Mouse (Mus musculus) MEL (cell line): Measurements from ENCODE around the gene Slc5a5. TPM values are rescaled to one million over a fixed set of nuclear protein-coding genes. Genes with fewer than 3 reads are reported as not detected.

ENCODE experiments used
- DNase-seq: peaks from one replicate; pipeline ENCODE4 v3.0.0; 2011; ENCODE audit warnings: low read depth, low spot score
- H3K27ac ChIP-seq: 2 replicates; pipeline ENCODE4 v1.5.1; 2012; ENCODE audit warnings: low read depth, mild to moderate bottlenecking, control low read depth, low read length, moderate library complexity; ENCODE audit not compliant: control insufficient read depth
- H3K27me3 ChIP-seq, 2 experiments: fragments of 150-350 bp in 1 of 2; sonication (generic) in 1 of 2; 2 replicates each; pipeline ENCODE4 v1.6.1; 2012; ENCODE audit warnings: low read length in 2 of 2, mild to moderate bottlenecking in 2 of 2, improper control_type of control experiment in 1 of 2, moderate library complexity in 1 of 2; ENCODE audit not compliant: insufficient read depth in 2 of 2, control insufficient read depth in 1 of 2
- H3K36me3 ChIP-seq, 2 experiments: 2 replicates each; pipeline ENCODE4 v1.6.1; 2012 to 2014; ENCODE audit warnings: low read length in 2 of 2, improper control_type of control experiment in 1 of 2, inconsistent platforms in 1 of 2, mild to moderate bottlenecking in 1 of 2; ENCODE audit not compliant: insufficient read depth in 2 of 2, control insufficient read depth in 1 of 2
- H3K4me1 ChIP-seq, 2 experiments: fragments of 150-350 bp in 1 of 2; sonication (generic) in 1 of 2; 2 replicates each; pipeline ENCODE4 v1.6.1; 2012; ENCODE audit warnings: low read length in 2 of 2, improper control_type of control experiment in 1 of 2, mild to moderate bottlenecking in 1 of 2; ENCODE audit not compliant: insufficient read depth in 2 of 2, control insufficient read depth in 1 of 2
- H3K4me3 ChIP-seq, 2 experiments: fragments of 150-350 bp in 1 of 2; sonication (generic) in 1 of 2; 2 replicates each; pipeline ENCODE4 v1.5.1; 2012; ENCODE audit warnings: low read depth in 2 of 2, low read length in 2 of 2, mild to moderate bottlenecking in 2 of 2, moderate library complexity in 2 of 2, control low read depth in 1 of 2, improper control_type of control experiment in 1 of 2; ENCODE audit not compliant: control insufficient read depth in 1 of 2, insufficient read depth in 1 of 2
- H3K79me2 ChIP-seq: 2 replicates; pipeline ENCODE4 v1.6.1; 2012; ENCODE audit warnings: mild to moderate bottlenecking, low read length, moderate library complexity; ENCODE audit not compliant: control insufficient read depth, poor library complexity, insufficient read depth
- H3K9ac ChIP-seq: 2 replicates; pipeline ENCODE4 v1.6.1; 2012; ENCODE audit warnings: low read depth, mild to moderate bottlenecking, control low read depth, low read length, moderate library complexity; ENCODE audit not compliant: control insufficient read depth, poor library complexity, severe bottlenecking
- H3K9me3 ChIP-seq: fragments of 150-350 bp; sonication (generic); replicated peaks from 2 replicates; pipeline ENCODE4 v1.6.1; 2012; ENCODE audit warnings: mild to moderate bottlenecking, low read length, improper control_type of control experiment, moderate library complexity; ENCODE audit not compliant: insufficient read depth
- CHD1 ChIP-seq: IDR thresholded peaks from 2 replicates; pipeline ENCODE4 v1.6.1; 2012; ENCODE audit warnings: low read depth, mild to moderate bottlenecking, inconsistent platforms, low read length, improper control_type of control experiment
- ELF1 ChIP-seq: IDR thresholded peaks from 2 replicates; pipeline ENCODE4 v1.6.1; 2014; ENCODE audit warnings: low read depth, mild to moderate bottlenecking, inconsistent platforms, low read length, improper control_type of control experiment, moderate library complexity
- EP300 ChIP-seq, 2 experiments: IDR thresholded peaks; 2 replicates each; pipeline ENCODE4 v1.6.1; 2011; ENCODE audit warnings: improper control_type of control experiment in 2 of 2, low read length in 2 of 2, low read depth in 1 of 2, mild to moderate bottlenecking in 1 of 2
- GATA1 ChIP-seq: IDR thresholded peaks from 2 replicates; pipeline ENCODE4 v1.6.1; 2011; ENCODE audit warnings: low read depth, low read length, improper control_type of control experiment
- MAX ChIP-seq: IDR thresholded peaks from 2 replicates; pipeline ENCODE4 v1.6.1; 2011; ENCODE audit warnings: low read length, improper control_type of control experiment
- MAZ ChIP-seq: IDR thresholded peaks from 2 replicates; pipeline ENCODE4 v1.6.1; 2012; ENCODE audit warnings: low read depth, mild to moderate bottlenecking, inconsistent platforms, low read length, improper control_type of control experiment
- MXI1 ChIP-seq: IDR thresholded peaks from 2 replicates; pipeline ENCODE4 v1.6.1; 2011; ENCODE audit warnings: mild to moderate bottlenecking, low read depth, low read length, improper control_type of control experiment
- MYB ChIP-seq: IDR thresholded peaks from 2 replicates; pipeline ENCODE4 v1.6.1; 2011; ENCODE audit warnings: mild to moderate bottlenecking, low read depth, low read length, improper control_type of control experiment
- NRF1 ChIP-seq: IDR thresholded peaks from 2 replicates; pipeline ENCODE4 v1.6.1; 2014; ENCODE audit warnings: low read depth, mild to moderate bottlenecking, inconsistent platforms, low read length, improper control_type of control experiment, moderate library complexity; ENCODE audit not compliant: poor library complexity, insufficient read depth, severe bottlenecking
- SIN3A ChIP-seq: IDR thresholded peaks from 2 replicates; pipeline ENCODE4 v1.6.1; 2012; ENCODE audit warnings: low read length, improper control_type of control experiment, inconsistent platforms
- TCF12 ChIP-seq: IDR thresholded peaks from 2 replicates; pipeline ENCODE4 v1.6.1; 2014; ENCODE audit warnings: low read depth, mild to moderate bottlenecking, inconsistent platforms, low read length, improper control_type of control experiment, moderate library complexity
- USF1 ChIP-seq: IDR thresholded peaks from 2 replicates; pipeline ENCODE4 v1.6.1; 2014; ENCODE audit warnings: low read depth, mild to moderate bottlenecking, inconsistent platforms, low read length, improper control_type of control experiment, moderate library complexity
- ZKSCAN1 ChIP-seq: IDR thresholded peaks from 2 replicates; pipeline ENCODE4 v1.6.1; 2012; ENCODE audit warnings: low read depth, mild to moderate bottlenecking, inconsistent platforms, low read length, improper control_type of control experiment, moderate library complexity
- polyA plus RNA-seq, 2 experiments: library from polyadenylated mRNA; stranded (reverse) in 1 of 2; unstranded in 1 of 2; fragments of >175 nt in 1 of 2; fragments of >200 nt in 1 of 2; gene quantifications; 2 replicates each; pipeline versions ENCODE4 v1.2.1 to v1.2.4; 2012; ENCODE audit warnings: low replicate concordance in 2 of 2, low read depth in 1 of 2; ENCODE audit not compliant: insufficient read length in 2 of 2, insufficient read depth in 1 of 2, missing spikeins in 1 of 2
- total RNA-seq: library from RNA; depleted of rRNA; stranded (reverse); fragments of 300-350 nt; gene quantifications from 2 replicates; pipeline ENCODE4 v1.2.3, GENCODE M21; 2012

Gene Slc5a5
- total and polyA plus RNA-seq, 3 experiments: 0.12 to 0.36 TPM; not detected in 1

- peak overlapping the region; percentile 69 for H3K9ac ChIP-seq
- H3K4me3 ChIP-seq: peak overlapping the region; percentile 55 to 57
- H3K79me2 ChIP-seq: no peaks in the 10 kb centered on the region; the same call in 1 of the 2 replicates
- peaks cover 0 to 2% of the 10 kb centered on the region in 2 experiments; a peak in 1 of 4 replicates for H3K36me3 ChIP-seq
- no peaks in the 10 kb centered on the region for H3K9me3 ChIP-seq
- peak overlapping the region; percentile 59; the same call in 1 of the 2 replicates for H3K27ac ChIP-seq
- peaks cover 0 to 5% of the 10 kb centered on the region in 2 experiments; a peak in 1 of 4 replicates for H3K4me1 ChIP-seq
- no peaks in the 10 kb centered on the region for H3K27me3 ChIP-seq
- TF ChIP-seq MAZ (peak; percentile 58; the same call in 1 of the 2 replicates), MXI1 (peak; percentile 59; the same call in 1 of the 2 replicates), TCF12 (0 out of 2 replicates have a peak, but pooled peaks have one; percentile 7), MYB (no peak), SIN3A (peak; percentile 39; the same call in 1 of the 2 replicates), NRF1 (0 out of 2 replicates have a peak, but pooled peaks have one; percentile 4)
- peak; percentile 57 for DNase-seq
Measured at GRCm38 (mm10) chr8:70863956-70864711, 28.4 kb downstream of the Slc5a5 start.

GRCm38 (mm10) chr8:70862824-70863641, 29.5 kb downstream of the Slc5a5 start, which contains the start of gene Kcnn1:
Gene Kcnn1, minus strand, starts transcription at chr8:70863258.
- no peaks in the 10 kb centered on the region for H3K9me3 ChIP-seq
- peak within 1 kb of the TSS; percentile 69 for H3K9ac ChIP-seq
- H3K4me3 ChIP-seq: peak within 1 kb of the TSS; percentile 55 to 57

DNA sequence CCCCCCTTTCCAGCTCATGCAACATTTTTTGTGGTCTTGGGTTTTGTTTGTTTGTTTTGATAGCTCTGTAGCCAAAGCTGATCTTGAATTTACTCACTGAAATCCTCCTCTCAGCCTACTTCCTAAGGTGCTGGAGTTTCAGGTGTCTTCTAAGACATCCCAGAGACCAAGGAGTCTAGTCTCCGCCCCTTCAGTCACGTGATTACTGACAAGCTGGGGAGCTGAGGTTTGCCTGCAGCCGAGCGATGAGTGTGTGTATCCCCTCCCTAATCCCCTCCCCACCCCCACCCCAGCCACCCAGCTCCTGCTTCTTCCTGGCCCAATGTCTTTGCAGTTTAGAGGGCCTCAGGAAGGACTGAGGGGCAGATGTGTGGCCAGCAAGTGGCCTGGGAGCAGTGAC, 35.0 kb downstream of the Slc5a5 start:
- Histone ChIP-seq H3K36me3 (no peaks in the 10 kb centered on the region; a peak in 1 of 4 replicates), H3K9me3 (no peaks in the 10 kb centered on the region), H3K27ac (no peak overlapping the region), H3K27me3 (no peaks in the 10 kb centered on the region), H3K4me3 (no peak overlapping the region), H3K4me1 (peaks cover 0 to 14% of the 10 kb centered on the region in 2 experiments; a peak in 2 of 4 replicates), H3K79me2 (no peaks in the 10 kb centered on the region; the same call in 1 of the 2 replicates), H3K9ac (no peak overlapping the region)
- DNase-seq: no peak
- no peak for TF ChIP-seq MAX
- peak; percentile 61 for TF ChIP-seq USF1

More at GRCm38 (mm10) chr8:70862824-70863641, 29.5 kb downstream of the Slc5a5 start, which contains the start of gene Kcnn1:
- no peaks in the 10 kb centered on the region for H3K27me3 ChIP-seq
- no peak for TF ChIP-seq EP300 (IDR thresholded peaks at IDR 0.05; ENCODE audit: low read depth in 1 of 2, low read length in 2 of 2)
- no peak for TF ChIP-seq CHD1
- TF ChIP-seq TCF12: no peak
- no peak for TF ChIP-seq ZKSCAN1
- no peak for TF ChIP-seq ELF1
- no peak for TF ChIP-seq GATA1
- H3K79me2 ChIP-seq: no peaks in the 10 kb centered on the region; the same call in 1 of the 2 replicates
- no peak for DNase-seq
- H3K4me1 ChIP-seq: peaks cover 0 to 5% of the 10 kb centered on the region in 2 experiments; a peak in 1 of 4 replicates
- H3K36me3 ChIP-seq: peaks cover 0 to 2% of the 10 kb centered on the region in 2 experiments; a peak in 1 of 4 replicates
- peak within 1 kb of the TSS; percentile 18; the same call in 1 of the 2 replicates for H3K27ac ChIP-seq
